Mouse (Mus musculus) lung, adult 18-20 months (tissue): Measurements from ENCODE around the gene Clec2l.
"Not testable (repeated sequence)": the region's sequence is repeated elsewhere in the genome, so short reads cannot be mapped to it uniquely, and the experiment has no call there.

Experiments used
- DNase-seq, 2 experiments: peaks; one replicate each; pipeline ENCODE4 v3.0.0; 2022; ENCODE audit warnings: mixed read lengths in 2 of 2

The Clec2l gene

DNA sequence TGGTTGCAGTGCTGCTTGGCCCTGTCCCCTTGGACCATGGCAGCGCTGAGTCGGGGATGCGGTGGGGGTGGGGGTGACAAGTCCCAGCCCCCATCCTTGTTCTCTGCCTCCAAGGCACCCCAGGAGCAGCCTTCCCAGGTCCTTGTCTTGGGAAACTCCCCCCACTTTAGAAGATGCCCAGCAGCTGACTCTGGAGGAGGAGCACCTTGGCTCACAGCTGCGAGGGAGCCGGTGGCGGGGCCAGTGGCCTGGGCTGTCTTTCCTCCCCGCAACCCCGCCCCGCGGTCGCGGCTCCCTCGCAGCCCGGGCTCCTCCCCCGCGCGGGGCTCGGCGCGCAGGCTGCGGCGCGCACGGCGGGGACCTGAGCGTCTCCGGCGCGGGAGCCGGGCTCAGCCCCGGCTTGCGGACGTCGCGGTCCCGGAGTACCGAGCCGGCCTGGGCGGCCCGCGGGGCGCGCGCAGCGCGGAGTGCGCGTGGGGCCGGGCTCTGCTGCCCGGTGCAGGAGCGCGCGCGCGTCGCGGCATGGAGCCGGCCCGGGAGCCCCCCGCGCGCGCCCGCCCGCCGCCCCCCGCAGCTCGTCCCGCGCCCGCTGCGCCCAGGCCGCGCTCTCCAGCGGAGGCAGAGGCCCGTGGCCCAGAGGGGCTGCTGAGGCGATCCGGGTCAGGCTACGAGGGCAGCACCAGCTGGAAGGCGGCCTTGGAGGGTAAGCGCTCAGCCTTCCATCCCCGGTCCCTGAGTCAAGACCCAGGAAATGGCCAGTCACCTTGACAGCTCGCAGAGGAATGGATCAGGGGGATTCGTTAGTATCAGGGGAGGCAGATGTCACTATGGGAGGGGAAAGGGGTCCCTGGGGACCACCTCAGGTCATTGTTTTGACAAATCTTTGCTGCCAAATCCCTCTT lies at the start of gene Clec2l:
TSS of gene Clec2l (plus strand) at position 356 of the 902 bp plus-strand sequence.
- DNase-seq = no peak

- no peak for DNase-seq
Observed at GRCm38 (mm10) chr6:38622406-38622805, 40.5 kb upstream of the Clec2l start.

DNA sequence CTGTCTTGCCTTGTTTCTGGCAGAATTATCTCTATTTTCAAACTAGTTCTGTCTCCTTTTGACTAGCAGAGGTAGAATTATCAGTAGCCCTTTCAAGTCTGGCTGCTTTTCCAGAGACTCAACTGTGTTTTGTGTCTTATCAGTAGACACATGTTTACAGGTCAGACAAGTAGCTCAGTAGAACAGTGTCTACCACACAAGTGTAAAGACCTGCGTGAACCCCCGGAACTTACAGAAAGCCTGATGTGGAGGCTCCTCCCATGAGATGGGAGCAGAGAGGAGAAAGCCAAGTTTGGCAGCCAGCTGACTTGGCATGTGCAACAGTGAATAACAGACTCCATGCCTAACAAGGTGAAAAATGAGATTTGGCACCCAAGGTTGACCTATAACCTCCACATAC lies 39.4 kb upstream of the Clec2l start:
- no peak for DNase-seq

GRCm38 (mm10) chr6:38624439-38624838 lies 38.4 kb upstream of the Clec2l start:
- DNase-seq = peak in 1 of 2 experiments; percentile 17

DNA sequence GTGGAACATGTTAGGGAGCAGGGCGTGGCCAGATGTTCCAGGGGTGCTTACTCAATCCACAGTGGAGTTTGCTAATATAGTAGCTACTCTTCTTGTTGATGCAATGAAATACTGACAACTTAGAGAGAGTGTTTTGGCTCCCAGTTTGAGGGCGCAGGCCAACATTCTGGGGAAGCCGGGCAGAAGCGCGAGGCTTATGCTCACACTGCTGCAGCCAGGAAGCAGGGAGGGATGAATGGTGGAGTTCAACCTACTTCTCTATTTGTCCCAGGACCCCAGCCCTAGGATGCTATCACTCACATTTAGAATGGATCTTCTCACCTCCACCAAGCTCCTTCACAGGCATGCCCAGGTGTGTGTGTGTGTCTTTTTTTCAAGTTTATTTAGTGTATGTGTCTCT lies 36.8 kb upstream of the Clec2l start:
- DNase-seq = no peak

GRCm38 (mm10) chr6:38627081-38627480 lies 35.8 kb upstream of the Clec2l start:
- no peak for DNase-seq

DNA sequence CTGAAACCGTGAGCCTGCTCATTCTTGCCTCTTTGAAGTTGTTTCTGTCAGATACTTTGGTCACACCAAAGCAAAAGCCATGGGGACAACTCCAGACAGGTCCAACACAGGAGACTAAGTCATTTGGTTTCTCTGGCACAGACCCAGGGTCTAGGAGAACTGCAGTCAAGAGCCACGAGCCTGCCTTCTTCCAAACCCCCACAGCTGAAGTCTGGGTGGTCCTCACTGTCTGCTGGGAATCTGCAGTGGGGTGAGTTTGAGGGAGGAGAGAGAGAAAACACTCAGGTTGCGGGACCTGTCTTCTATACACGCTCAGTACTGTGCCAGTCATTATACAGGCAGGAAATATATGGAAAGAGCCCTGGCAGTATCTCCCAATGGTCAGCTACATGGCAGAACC lies 35.4 kb upstream of the Clec2l start:
- no peak for DNase-seq

DNA sequence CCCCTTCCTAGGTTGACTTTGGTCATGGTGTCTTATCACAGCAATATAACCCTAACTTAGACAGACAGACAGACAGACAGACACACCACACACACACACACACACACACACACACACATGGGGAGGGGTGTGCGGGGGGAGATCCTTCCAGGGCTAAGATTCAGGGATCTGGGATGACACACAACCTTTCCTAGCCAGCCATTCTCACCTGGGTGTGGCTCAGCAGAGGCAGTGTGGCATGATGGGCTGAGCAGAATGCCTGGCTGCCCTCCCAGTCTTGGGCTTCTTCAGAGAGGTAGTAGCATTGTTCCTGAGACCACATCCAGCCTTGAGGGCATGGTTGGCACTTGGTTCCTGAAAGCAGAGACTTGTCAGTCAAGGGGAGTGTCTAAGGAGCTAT lies 33.3 kb upstream of the Clec2l start:
- no peak for DNase-seq

DNA sequence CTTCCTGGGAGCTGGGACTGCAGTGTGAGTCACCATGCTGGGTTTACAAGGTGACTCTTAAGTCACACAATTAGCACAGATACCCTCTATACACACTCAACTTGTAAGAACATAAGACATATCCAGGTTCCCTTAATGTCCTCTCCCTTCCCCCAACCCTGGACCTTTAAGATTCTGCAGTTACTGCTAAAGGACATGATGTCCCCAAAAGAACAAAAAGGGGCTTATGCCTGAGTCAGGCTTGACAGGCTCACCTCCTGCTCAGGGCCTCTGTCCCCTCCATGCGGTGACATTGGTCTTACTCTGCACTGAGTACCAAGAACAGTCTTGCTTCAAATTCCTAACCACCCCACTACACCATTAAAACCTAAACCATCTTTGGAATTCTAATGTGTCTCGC lies 30.0 kb upstream of the Clec2l start:
- DNase-seq = no peak

DNA sequence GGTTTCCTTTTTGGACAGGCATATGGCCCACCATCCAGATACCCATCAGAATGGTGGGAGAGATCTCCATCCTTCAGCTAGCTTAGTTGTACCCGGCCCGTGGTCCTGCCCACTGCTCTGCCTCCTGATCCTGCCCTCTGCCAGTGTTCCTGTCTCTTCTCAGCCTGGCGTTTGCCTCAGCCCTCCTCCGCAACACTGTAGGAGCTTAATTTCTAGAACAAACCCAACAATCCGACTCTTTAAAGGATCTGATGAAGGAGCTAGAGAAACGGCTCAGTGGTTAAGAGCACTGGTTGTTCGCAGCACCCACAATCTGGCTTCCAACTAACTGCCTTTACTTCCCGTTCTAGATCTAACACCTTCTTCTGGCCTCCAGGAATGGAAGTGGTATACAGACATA lies 28.4 kb upstream of the Clec2l start:
- DNase-seq = no peak

GRCm38 (mm10) chr6:38635941-38636851 lies 26.7 kb upstream of the Clec2l start:
- peak; percentile 40 to 55 for DNase-seq

DNA sequence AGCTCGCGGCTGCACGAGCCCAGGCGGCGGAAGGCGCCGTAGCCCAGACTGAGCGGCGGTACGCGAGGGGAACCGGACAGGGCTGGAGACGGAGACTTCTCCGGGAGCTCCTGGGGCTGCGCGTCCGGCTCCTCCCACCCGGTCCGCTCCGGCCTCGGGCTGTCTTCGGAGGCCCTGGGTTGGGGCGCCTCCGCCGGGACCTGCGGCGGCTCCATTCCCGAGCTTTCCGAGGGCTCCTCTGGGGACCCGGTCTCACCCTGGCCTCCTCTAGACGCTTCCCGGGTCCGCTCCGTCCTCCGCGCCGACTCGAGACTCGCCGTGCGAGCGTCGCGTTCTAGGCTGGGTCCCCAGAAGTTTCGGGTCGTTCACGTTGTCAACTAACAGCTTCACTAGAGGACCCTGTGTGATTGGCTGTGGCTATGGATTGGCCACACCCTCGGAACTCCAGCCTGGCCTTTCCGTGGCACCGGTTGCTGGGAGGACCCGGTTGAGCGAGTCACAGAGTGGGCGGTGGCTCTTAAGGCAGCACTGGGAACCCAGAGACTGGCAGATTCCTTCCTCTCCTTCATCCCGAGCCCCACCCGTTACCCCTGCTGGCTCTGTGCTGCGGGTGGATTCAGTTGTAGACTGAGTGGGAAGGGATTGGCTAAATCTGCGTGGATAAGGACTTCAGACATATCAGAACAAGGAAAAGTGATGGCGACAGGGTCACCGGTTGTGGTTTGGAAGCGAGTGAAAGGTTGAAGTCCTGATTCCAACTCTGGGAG lies 25.8 kb upstream of the Clec2l start, which contains the start of gene Klrg2:
TSS of gene Klrg2 (minus strand) at position 391 of the 767 bp plus-strand sequence.
- peak; percentile 86 to 91 for DNase-seq

DNA sequence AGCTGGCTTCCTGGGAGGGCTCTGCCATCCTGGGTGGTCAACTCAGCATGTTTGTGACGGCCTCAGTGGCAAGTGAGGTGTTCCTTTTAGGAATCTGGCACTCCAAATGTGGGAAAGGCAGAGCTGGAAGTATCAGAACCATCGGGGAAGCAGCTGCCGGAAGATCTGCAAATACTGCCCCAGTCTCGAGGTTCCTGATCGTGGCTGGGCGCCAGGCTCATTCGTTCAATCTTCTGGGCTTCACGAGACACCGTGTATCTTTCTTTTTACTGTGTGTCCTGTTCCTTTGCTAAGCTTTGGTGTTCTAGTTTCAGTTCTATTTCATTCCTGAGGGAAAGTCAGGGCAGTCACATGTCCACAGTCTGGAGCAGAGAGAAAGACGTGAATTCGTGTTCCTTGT lies 22.5 kb upstream of the Clec2l start:
- no peak for DNase-seq

DNA sequence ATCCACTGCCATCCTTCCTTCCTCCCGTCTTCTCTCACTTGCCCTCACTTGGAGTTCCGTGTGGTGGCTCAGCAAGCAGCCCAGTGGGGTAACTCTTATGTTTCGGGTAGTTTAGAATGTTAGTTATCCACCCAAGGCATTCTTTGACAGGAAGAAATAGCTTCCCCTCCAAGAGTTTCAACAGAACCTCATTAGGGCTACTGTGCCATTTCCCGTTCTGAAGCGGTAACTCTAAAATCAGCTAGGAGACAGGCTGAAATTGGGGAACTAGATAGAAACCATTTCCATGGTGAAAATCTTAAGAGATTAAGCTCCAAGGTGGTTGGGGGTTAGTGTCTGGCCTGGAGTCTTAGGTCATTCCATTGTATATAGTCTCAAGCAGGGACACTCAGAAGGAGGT lies 21.6 kb upstream of the Clec2l start:
- no peak for DNase-seq

DNA sequence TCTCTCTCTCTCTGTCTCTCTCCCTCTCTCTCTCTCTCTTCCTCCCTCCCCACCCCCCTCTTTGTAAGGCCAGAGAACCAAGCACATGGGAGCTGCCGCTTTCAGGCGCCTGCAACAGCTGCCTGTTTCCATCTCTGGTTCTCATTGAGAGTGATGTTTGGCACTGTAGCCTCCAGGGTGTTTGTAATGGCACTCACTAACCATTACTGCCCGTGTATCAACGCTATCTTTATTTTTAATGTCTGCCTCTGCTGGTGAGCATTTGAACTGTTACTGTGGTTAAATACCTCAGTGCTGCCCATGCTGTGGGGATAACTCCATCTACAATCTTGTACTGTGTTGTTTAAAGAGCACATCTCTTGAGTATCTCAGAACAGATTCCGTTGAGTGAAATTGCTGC lies 21.2 kb upstream of the Clec2l start:
- no peak for DNase-seq

DNA sequence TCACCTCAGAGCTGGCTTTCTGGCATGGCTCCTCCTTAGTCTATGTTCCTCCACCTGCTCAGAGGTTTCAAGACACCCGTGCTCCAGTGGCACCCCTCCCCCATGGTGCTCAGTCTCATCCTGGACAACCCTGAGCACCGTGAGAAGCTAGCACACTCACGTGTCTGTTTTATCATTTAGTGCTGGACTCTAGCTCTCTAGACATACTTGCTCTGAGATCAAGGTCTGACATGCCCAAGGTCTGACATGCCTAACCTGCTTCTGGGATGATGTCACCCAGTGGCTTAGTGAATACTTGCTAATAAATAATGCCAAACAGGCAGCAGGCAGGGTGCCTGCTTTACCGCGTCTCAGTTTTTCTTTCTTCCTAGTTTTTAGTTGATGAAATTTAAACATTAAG lies 20.3 kb upstream of the Clec2l start:
- DNase-seq = no peak

- DNase-seq = no peak
Observed at GRCm38 (mm10) chr6:38643039-38643438, 19.8 kb upstream of the Clec2l start.

DNA sequence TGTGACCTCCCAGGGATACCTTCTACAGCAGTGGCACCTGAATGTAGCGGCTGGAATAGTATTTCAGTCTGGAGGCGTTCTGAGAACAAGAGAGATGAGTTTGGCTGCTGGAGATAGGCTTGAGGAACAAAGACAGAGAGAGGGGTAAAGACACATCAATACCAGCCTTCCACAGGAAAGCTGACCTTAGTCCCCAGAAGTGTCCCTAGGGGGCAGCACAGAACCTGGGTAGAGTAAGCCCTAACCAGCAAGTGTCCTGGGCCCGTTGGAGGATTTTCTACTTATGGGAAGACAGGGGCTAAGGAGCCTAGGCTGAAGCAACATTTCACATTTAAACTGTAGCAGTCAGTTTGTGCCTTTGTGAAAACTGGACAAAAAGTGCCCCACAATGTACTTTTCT lies 13.3 kb upstream of the Clec2l start:
- DNase-seq = no peak

DNA sequence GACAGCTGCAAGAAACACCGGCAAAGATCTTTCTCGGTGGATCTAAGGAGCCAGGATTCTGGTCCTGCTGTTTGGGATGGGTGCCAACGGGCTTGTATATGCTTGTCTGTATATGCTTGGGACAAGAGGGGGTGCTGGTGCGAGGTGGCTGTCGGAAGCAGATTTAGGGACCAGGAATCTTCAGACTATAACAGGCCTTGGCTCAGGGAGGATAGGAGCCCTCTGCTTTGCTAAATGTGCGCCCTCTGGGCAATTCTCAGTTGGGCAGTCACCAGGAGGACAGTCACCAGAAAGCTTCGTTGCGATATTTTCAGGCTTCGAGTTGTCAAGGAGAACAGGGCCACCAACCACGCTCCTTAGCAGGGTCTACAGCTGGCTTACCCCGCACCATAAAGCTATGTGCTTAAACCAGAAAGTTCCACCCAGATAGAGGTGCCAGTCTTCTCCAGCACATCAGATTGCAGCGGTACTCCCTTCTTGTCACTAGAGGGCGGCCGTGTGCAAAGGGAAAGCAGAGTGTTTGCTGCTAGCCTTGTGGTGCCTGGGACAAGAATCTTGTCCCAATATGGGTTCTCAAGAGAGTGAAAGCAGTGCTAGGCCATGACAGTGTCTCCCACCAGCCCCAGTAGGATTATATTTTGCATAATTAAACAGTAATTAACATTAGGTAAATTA lies 12.5 kb upstream of the Clec2l start:
- DNase-seq = peak; percentile 50 to 63

DNA sequence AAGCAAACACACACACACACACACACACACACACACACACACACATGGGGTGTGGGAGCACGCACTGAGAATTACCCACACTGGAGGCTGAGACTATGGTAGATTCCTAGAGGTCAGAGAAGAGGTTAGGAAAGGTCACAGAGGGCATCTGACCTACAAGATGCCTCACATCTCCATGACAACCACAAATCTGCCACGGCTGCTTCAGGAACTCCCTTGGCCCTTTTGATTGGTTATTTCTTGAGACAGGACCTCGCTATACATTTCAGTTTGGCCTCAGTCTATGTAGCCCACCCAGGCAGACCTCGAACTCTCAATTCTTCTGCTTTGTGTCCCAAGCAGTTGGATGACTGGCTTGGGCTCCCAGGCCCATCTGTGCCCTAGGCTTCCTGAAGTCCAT lies 1.2 kb upstream of the Clec2l start:
- DNase-seq = no peak

DNA sequence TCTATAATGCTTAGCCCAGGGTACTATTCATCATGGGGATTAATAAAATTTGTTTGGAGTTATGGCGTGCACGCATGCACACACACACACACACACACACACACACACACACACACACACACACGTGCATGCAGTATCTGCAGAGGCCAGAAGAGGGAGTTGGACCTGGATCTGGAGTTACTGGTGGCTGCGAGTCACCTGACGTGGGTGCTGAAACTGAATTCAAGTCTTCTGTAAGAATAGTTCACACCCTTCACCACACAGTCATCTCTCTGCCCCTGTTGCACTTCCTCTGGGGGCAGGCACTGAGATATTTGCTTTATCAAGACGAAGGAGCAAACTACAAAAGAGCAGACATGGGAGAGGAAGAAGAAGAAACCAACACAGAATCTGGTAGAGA lies 6.7 kb downstream of the Clec2l start:
- no peak for DNase-seq

GRCm38 (mm10) chr6:38670488-38670887 lies 7.6 kb downstream of the Clec2l start:
- not testable (repeated sequence) for DNase-seq
